8 mouse cellular contexts compared by ENCODE assay signal in genomic region chr16:38742659-38743131, GRCm38 (mm10). TPM values are rescaled to one million over a fixed set of nuclear protein-coding genes. Genes with fewer than 3 reads are reported as not detected.
A peak's percentile ranks its signal among the peaks of the same experiment; 100 is the strongest.
DNase-seq lines count a peak whose midpoint lies in the region; ATAC-seq and TF ChIP-seq lines count a peak whose summit lies in the region.

No protein-coding gene starts in this region.

- no peaks in the 10 kb centered on the region for H3K27me3 ChIP-seq in embryonic facial prominence, embryonic 13.5 days
- H3K27me3 ChIP-seq in hindbrain, embryonic 10.5 days (ENCODE audit: insufficient read depth, poor library complexity, severe bottlenecking): peaks cover 9% of the 10 kb centered on the region; the same call in 1 of the 2 replicates
- H3K27me3 ChIP-seq in liver, embryonic 12.5 days (replicated peaks): peaks cover 64% of the 10 kb centered on the region
- H3K27me3 ChIP-seq in neural tube, embryonic 12.5 days (replicated peaks): no peaks in the 10 kb centered on the region; the same call in 1 of the 2 replicates

- H3K36me3 ChIP-seq in embryonic facial prominence, embryonic 13.5 days: 0 out of 2 replicates have a peak, but pooled peaks cover 6% of the 10 kb centered on the region
- no peaks in the 10 kb centered on the region for H3K36me3 ChIP-seq in hindbrain, embryonic 10.5 days
- H3K36me3 ChIP-seq in liver, embryonic 12.5 days: no peaks in the 10 kb centered on the region
- no peaks in the 10 kb centered on the region for H3K36me3 ChIP-seq in neural tube, embryonic 12.5 days

- H3K9me3 ChIP-seq in embryonic facial prominence, embryonic 13.5 days: no peaks in the 10 kb centered on the region
- no peaks in the 10 kb centered on the region for H3K9me3 ChIP-seq in hindbrain, embryonic 10.5 days
- H3K9me3 ChIP-seq in liver, embryonic 12.5 days (replicated peaks): no peaks in the 10 kb centered on the region
- no peaks in the 10 kb centered on the region for H3K9me3 ChIP-seq in neural tube, embryonic 12.5 days

- peak overlapping the region; percentile 88 for H3K4me3 ChIP-seq in layer of hippocampus, adult 2 months
- peak overlapping the region; percentile 73 for H3K4me3 ChIP-seq in embryonic facial prominence, embryonic 13.5 days
- peak overlapping the region; percentile 90 for H3K4me3 ChIP-seq in hindbrain, embryonic 10.5 days
- peak overlapping the region; percentile 59 for H3K4me3 ChIP-seq in liver, embryonic 12.5 days
- peak overlapping the region; percentile 75 for H3K4me3 ChIP-seq in neural tube, embryonic 12.5 days

- peak overlapping the region; percentile 85 for H3K9ac ChIP-seq in embryonic facial prominence, embryonic 13.5 days
- H3K9ac ChIP-seq in liver, embryonic 12.5 days: peak overlapping the region; percentile 52
- H3K9ac ChIP-seq in neural tube, embryonic 12.5 days: peak overlapping the region; percentile 87

- WGBS in embryonic facial prominence, embryonic 13.5 days: under 1% methylated on average over 13 of the region's 13 CpGs
- WGBS in hindbrain, embryonic 10.5 days: 1% methylated on average over 13 of the region's 13 CpGs
- WGBS in liver, embryonic 12.5 days (ENCODE audit: insufficient replicate concordance): 1% methylated on average over 13 of the region's 13 CpGs
- under 1% methylated on average over 13 of the region's 13 CpGs for WGBS in neural tube, embryonic 12.5 days

- peak; percentile 27; the same call in 1 of the 2 replicates for TF ChIP-seq CTCF in layer of hippocampus, adult 2 months (conservative IDR thresholded peaks at IDR 0.05)

- peak overlapping the region; percentile 86 for H3K4me2 ChIP-seq in embryonic facial prominence, embryonic 13.5 days
- H3K4me2 ChIP-seq in liver, embryonic 12.5 days: peak overlapping the region; percentile 71
- peak overlapping the region; percentile 96 for H3K4me2 ChIP-seq in neural tube, embryonic 12.5 days (replicated peaks)

- peak overlapping the region; percentile 97 for H3K27ac ChIP-seq in layer of hippocampus, adult 2 months
- peak overlapping the region; percentile 84 for H3K27ac ChIP-seq in embryonic facial prominence, embryonic 13.5 days
- H3K27ac ChIP-seq in hindbrain, embryonic 10.5 days: peak overlapping the region; percentile 92
- no peak overlapping the region for H3K27ac ChIP-seq in liver, embryonic 12.5 days
- no peak overlapping the region for H3K27ac ChIP-seq in neural tube, embryonic 12.5 days

- ATAC-seq in embryonic facial prominence, embryonic 13.5 days (ENCODE audit: insufficient number of reproducible peaks, insufficient read depth, low FRiP score, low TSS enrichment, low read depth): peak; percentile 74
- peak; percentile 18; the same call in 1 of the 2 replicates for ATAC-seq in liver, embryonic 12.5 days
- ATAC-seq in neural tube, embryonic 12.5 days (ENCODE audit: low FRiP score, low read depth): peak; percentile 67

- peaks cover 7% of the 10 kb centered on the region for H3K4me1 ChIP-seq in embryonic facial prominence, embryonic 13.5 days
- H3K4me1 ChIP-seq in hindbrain, embryonic 10.5 days (replicated peaks): peaks cover 9% of the 10 kb centered on the region
- no peaks in the 10 kb centered on the region for H3K4me1 ChIP-seq in liver, embryonic 12.5 days
- peaks cover 9% of the 10 kb centered on the region; the same call in 1 of the 2 replicates for H3K4me1 ChIP-seq in neural tube, embryonic 12.5 days

- DNase-seq in layer of hippocampus, adult 2 months (ENCODE audit: low spot score in 2 of 2): no peak
- no peak for DNase-seq in layer of hippocampus, adult 9-11 months
- DNase-seq in WW6 (ENCODE audit: low read depth, low spot score): peak; percentile 36
- DNase-seq in hindbrain, embryonic 10.5 days (ENCODE audit: low spot score): peak; percentile 61
- DNase-seq in spleen, postnatal 36 days (ENCODE audit: low spot score in 2 of 2): no peak

RNA-seq across cellular contexts. Expression of gene B4galt4, which starts 0.6 kb away (rescaled TPM):
- 10 to 100 TPM; 34.3 to 39.7 TPM for total RNA-seq in layer of hippocampus, adult 2 months (2021)
- 23.1 and 29.1 TPM in 2 replicates for polyA plus RNA-seq in embryonic facial prominence, embryonic 13.5 days (2015; fragmentation: Nextera tagmentation; extraction: Ambion mirVana)
- polyA plus RNA-seq in hindbrain, embryonic 10.5 days (2016; fragmentation: Nextera tagmentation; extraction: Ambion mirVana): 25.5 and 25.6 TPM in 2 replicates
- 4.7 and 5.7 TPM in 2 replicates for polyA plus RNA-seq in liver, embryonic 12.5 days (2016; fragmentation: Nextera tagmentation; extraction: Ambion mirVana)
- polyA plus RNA-seq in neural tube, embryonic 12.5 days (2016; fragmentation: Nextera tagmentation; extraction: Ambion mirVana): 20.7 and 21.4 TPM in 2 replicates

RNA-seq across cellular contexts. Expression of gene Arhgap31, which starts 29.6 kb away (rescaled TPM):
- total RNA-seq in layer of hippocampus, adult 2 months (2021): 10 to 100 TPM; 17.9 to 18.5 TPM
- polyA plus RNA-seq in embryonic facial prominence, embryonic 13.5 days (2015; fragmentation: Nextera tagmentation; extraction: Ambion mirVana): 14.0 and 15.5 TPM in 2 replicates
- 8.8 and 9.0 TPM in 2 replicates for polyA plus RNA-seq in hindbrain, embryonic 10.5 days (2016; fragmentation: Nextera tagmentation; extraction: Ambion mirVana)
- polyA plus RNA-seq in liver, embryonic 12.5 days (2016; fragmentation: Nextera tagmentation; extraction: Ambion mirVana): 3.5 and 4.0 TPM in 2 replicates
- polyA plus RNA-seq in neural tube, embryonic 12.5 days (2016; fragmentation: Nextera tagmentation; extraction: Ambion mirVana): 8.7 and 10.1 TPM in 2 replicates

RNA-seq across cellular contexts. Expression of gene Upk1b, which starts 57.4 kb away (rescaled TPM):
- total RNA-seq in layer of hippocampus, adult 2 months (2021): 1 to 10 TPM; 1.6 to 1.7 TPM
- polyA plus RNA-seq in embryonic facial prominence, embryonic 13.5 days (2015; fragmentation: Nextera tagmentation; extraction: Ambion mirVana): 4.6 and 5.2 TPM in 2 replicates
- polyA plus RNA-seq in hindbrain, embryonic 10.5 days (2016; fragmentation: Nextera tagmentation; extraction: Ambion mirVana): 0.52 and 1.8 TPM in 2 replicates
- polyA plus RNA-seq in liver, embryonic 12.5 days (2016; fragmentation: Nextera tagmentation; extraction: Ambion mirVana): 2.4 and 2.5 TPM in 2 replicates
- 1.4 and 1.8 TPM in 2 replicates for polyA plus RNA-seq in neural tube, embryonic 12.5 days (2016; fragmentation: Nextera tagmentation; extraction: Ambion mirVana)

Comparison
In these comparisons a context has a peak if more than half of its experiments do, and no peak if none do; other contexts are left out.
1. DNase-seq: peak in WW6 (single experiment) and hindbrain, embryonic 10.5 days (single experiment); none in layer of hippocampus, adult 2 months (0 of 2), layer of hippocampus, adult 9-11 months (single experiment) and spleen, postnatal 36 days (0 of 2).
2. H3K27ac ChIP-seq: peak in layer of hippocampus, adult 2 months (single experiment), embryonic facial prominence, embryonic 13.5 days (single experiment) and hindbrain, embryonic 10.5 days (single experiment); none in liver, embryonic 12.5 days (single experiment) and neural tube, embryonic 12.5 days (single experiment).
3. ATAC-seq: peak in every context shown above with its lines; median percentile 74 in embryonic facial prominence, embryonic 13.5 days; 67 in neural tube, embryonic 12.5 days; 18 in liver, embryonic 12.5 days.
4. Peak in every context shown above with its lines, with median percentiles within 50 percentile points of each other: H3K4me3 ChIP-seq, H3K4me2 ChIP-seq and H3K9ac ChIP-seq.